Mouse (Mus musculus) bone marrow macrophage, adult 2 months (primary cell): ENCODE data around the gene Cltb. TPM values are rescaled to one million over a fixed set of nuclear protein-coding genes. Genes with fewer than 3 reads are reported as not detected.

ENCODE experiments used
- H3K27ac ChIP-seq: 2 replicates; pipeline ENCODE4 v1.5.1; 2012; ENCODE audit warnings: low read depth, low read length; ENCODE audit not compliant: insufficient read depth
- H3K4me1 ChIP-seq: 2 replicates; pipeline ENCODE4 v1.6.1; 2012; ENCODE audit warnings: low read length; ENCODE audit not compliant: control insufficient read depth, insufficient read depth
- H3K4me3 ChIP-seq: 2 replicates; pipeline ENCODE4 v1.5.1; 2012; ENCODE audit warnings: mild to moderate bottlenecking, low read length, moderate library complexity; ENCODE audit not compliant: insufficient read depth
- CTCF ChIP-seq: IDR thresholded peaks from 2 replicates; pipeline ENCODE4 v1.5.1; 2012; ENCODE audit warnings: low read depth, mild to moderate bottlenecking, low read length, moderate library complexity
- POLR2A ChIP-seq: IDR thresholded peaks from 2 replicates; pipeline ENCODE4 v1.6.1; 2012; ENCODE audit warnings: mild to moderate bottlenecking, low read depth, low read length, borderline replicate concordance
- polyA plus RNA-seq: library from polyadenylated mRNA; stranded (reverse); fragments of >200 nt; gene quantifications from 2 replicates; pipeline ENCODE4 v1.2.4, GENCODE M21; 2012; ENCODE audit not compliant: missing spikeins, insufficient read depth, insufficient read length

The Cltb gene
- polyA plus RNA-seq, 1 experiment, result 35.5 TPM

DNA sequence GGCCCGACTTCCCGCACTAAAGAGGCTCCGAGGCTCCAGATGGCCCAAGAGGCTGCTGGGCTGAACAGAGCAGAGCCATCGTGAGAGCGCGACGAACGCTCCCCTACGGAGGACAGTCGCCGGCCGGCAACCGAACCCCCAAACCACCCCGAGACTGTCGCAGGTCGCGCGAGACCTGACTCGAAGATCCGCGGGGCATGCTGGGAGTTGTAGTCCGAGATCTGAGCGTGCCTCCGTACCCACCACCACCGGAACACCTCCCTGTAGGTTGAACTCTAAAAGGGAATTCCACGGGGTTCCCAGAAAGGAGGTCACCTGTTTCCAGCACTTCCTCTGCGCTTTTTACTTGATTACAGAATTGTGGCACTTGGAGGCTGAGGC is 46.0 kb downstream of the Cltb start, which contains the start of gene 4833439L19Rik:
Gene 4833439L19Rik (minus strand): TSS at position 235 of the 381 bp plus-strand sequence.
- Histone ChIP-seq H3K27ac (no peak within 1 kb of the TSS), H3K4me3 (peak within 1 kb of the TSS; percentile 78), H3K4me1 (peaks cover 10% of the 10 kb centered on the region; the same call in 1 of the 2 replicates)
- no peak for TF ChIP-seq CTCF
- TF ChIP-seq POLR2A, result no peak

DNA sequence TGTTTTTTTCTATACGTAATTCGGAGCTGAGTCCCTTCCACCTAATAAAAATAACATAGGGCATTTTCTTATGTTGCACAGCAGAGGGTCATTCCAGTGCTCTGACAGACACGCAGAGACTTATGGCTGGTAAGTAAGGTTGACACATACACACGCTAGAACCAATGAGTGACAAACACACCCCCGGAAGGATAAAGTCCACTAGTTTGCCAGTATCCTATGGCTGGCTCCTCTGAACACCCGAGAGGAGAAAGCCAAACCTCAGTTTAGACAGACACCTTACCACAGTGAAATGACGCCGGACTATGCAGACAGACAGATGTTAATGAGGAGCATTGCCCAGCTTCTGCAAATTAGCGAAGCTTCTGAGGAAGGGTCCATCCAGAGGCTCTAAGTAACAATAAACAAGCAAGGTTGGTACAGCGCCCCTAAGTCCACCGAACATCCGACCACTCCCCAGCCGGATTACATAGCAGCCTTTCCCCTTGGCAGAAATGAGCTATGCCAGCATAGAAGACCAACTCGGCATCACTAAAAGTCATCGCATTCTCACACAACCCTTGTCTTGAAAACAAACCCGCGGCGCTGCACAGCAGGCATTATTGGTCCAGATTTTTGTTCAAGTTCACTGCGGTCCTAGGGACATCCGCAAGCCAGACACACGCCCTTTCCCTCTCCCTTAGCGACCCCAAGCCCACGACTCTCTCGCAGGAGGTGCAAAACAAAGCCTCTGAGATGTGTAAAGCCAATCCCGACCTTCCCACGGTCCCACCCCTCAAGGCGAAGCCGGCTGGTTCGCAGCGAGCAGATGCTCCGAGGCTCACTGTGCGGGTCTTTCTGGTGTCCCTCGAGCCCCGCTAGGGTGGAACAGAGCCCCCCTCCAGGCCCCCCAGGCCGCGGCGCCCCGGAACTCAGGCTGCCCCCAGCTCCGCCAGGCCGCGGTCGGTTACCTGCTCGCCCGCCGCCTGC is 46.6 kb downstream of the Cltb start:
- H3K4me3 ChIP-seq, result peak overlapping the region; percentile 78
- TF ChIP-seq CTCF, result no peak
- no peak for TF ChIP-seq POLR2A
- no peak overlapping the region for H3K27ac ChIP-seq
- H3K4me1 ChIP-seq, result peaks cover 9% of the 10 kb centered on the region; the same call in 1 of the 2 replicates

- TF ChIP-seq POLR2A (no peak), CTCF (no peak)
- Histone ChIP-seq H3K4me3 (no peak overlapping the region), H3K4me1 (peaks cover 5% of the 10 kb centered on the region; the same call in 1 of the 2 replicates), H3K27ac (no peak overlapping the region)
Measured at GRCm38 (mm10) chr13:54562562-54562961, 48.6 kb downstream of the Cltb start.

DNA sequence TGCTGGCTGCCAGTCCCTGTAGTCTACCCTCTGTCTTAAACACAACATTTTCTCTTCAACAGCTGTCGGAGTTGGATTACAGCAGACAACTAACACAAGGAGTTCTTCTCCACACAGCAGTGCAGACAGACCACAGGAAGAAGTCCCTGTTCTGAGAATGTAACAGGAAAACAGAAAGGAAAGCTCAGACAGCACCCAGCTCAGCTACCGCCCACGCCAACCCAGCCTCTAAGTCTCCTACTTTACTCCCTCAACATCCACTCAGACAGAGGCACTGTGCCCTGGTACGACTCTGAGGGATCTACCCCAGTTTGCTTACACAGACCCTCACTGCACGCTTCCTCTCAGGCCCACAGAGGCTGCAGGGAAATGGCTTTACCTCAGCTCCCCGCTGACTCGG is 50.5 kb downstream of the Cltb start:
- H3K4me1 ChIP-seq, result peaks cover 3% of the 10 kb centered on the region; the same call in 1 of the 2 replicates
- TF ChIP-seq POLR2A (no peak), CTCF (no peak)
- no peak overlapping the region for H3K4me3 ChIP-seq
- no peak overlapping the region for H3K27ac ChIP-seq

DNA sequence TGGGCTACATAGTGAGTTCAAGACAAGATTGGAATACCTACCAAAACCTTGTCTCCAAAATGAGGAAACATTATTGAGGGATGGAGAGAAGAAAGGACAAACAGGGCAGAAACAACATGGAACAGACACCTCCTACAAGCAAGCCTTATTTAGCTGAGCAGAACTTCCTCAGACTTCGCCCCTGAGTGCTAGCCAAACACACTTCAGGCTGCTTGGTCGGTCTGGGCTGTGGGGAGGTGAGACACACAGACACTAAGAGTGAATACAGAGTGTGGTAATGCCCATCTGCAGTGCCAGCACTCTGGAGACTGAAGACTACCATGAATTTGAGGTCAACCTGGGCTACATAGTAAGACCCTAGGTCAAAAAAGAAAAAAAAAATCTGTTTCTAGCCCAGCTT is 51.5 kb downstream of the Cltb start:
- TF ChIP-seq CTCF, result no peak
- TF ChIP-seq POLR2A, result no peak
- H3K4me1 ChIP-seq, result peaks cover 3% of the 10 kb centered on the region; the same call in 1 of the 2 replicates
- no peak overlapping the region for H3K27ac ChIP-seq
- H3K4me3 ChIP-seq, result no peak overlapping the region

- TF ChIP-seq POLR2A (no peak), CTCF (no peak)
- H3K4me1 ChIP-seq, result no peaks in the 10 kb centered on the region
- H3K4me3 ChIP-seq, result no peak overlapping the region
- no peak overlapping the region for H3K27ac ChIP-seq
Measured at GRCm38 (mm10) chr13:54557652-54558051, 53.5 kb downstream of the Cltb start.

DNA sequence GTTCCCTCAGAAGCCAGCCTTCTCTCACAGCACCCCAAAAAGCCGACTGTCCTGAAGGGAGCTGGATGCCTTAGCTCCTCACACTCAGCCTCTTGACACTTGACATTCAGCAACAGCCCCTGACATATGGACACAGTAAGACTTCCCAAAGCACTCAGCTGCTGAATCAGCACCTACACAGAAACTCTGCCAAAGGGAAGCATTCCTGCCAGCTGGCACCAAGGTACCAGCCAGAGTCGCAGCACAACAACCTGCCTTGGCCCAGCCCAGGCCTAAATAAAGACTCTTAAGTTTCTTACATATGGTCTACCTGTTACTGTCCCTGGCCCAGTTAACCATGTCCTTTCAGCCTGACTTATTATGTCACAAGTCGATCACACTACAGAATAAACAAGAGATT is 54.3 kb downstream of the Cltb start:
- no peak for TF ChIP-seq POLR2A
- no peak for TF ChIP-seq CTCF

DNA sequence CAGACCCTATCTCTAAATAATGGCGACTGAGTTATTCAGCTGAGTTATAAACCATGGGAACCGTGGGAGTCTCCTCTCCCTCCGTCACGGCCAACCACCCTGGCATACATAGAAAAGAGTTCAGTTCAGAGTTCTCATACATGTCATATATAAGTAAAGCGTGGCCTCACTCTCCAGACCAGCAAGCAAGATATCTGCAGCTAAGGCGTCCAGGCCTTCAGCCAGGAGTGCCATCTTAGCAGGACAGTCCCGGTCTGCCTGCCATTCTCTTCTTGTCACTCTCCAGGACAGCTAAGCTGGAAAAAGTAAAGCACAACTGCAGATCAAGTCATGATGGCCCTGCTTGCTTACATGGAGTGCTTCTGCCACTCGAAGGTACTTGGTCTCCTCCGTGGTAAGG is 55.0 kb downstream of the Cltb start:
- TF ChIP-seq POLR2A (no peak), CTCF (no peak)
- Histone ChIP-seq H3K4me1 (no peaks in the 10 kb centered on the region), H3K27ac (no peak overlapping the region), H3K4me3 (no peak overlapping the region)

More for the DNA sequence above, 54.3 kb downstream of the Cltb start:
- Histone ChIP-seq H3K27ac (no peak overlapping the region), H3K4me1 (no peaks in the 10 kb centered on the region), H3K4me3 (no peak overlapping the region)

GRCm38 (mm10) chr13:54548036-54548435 is 63.1 kb downstream of the Cltb start:
- no peak overlapping the region for H3K4me3 ChIP-seq
- H3K27ac ChIP-seq, result no peak overlapping the region
- H3K4me1 ChIP-seq, result no peaks in the 10 kb centered on the region
- no peak for TF ChIP-seq POLR2A
- no peak for TF ChIP-seq CTCF

Other genes with a start within 250 kb of the Cltb start
- gene Cplx2, start 240.0 kb downstream of the Cltb start, polyA plus RNA-seq, result 0.16 TPM in 1 of 2 replicates, not detected in the other
- gene Thoc3, start 142.5 kb downstream of the Cltb start, polyA plus RNA-seq, result 18.2 and 19.6 TPM in 2 replicates
- gene Simc1, start 107.6 kb downstream of the Cltb start, polyA plus RNA-seq, result 3.6 and 4.3 TPM in 2 replicates
- 48.5 and 49.2 TPM in 2 replicates for gene 4833439L19Rik, start 45.9 kb downstream of the Cltb start, polyA plus RNA-seq
- gene Arl10, start 36.3 kb downstream of the Cltb start, polyA plus RNA-seq, result 44.0 and 45.7 TPM in 2 replicates
- 18.0 and 19.3 TPM in 2 replicates for gene Nop16, start 21.3 kb downstream of the Cltb start, polyA plus RNA-seq
- 149 and 158 TPM in 2 replicates for gene Higd2a, start 21.1 kb downstream of the Cltb start, polyA plus RNA-seq
- gene Faf2, start 10.4 kb upstream of the Cltb start, polyA plus RNA-seq, result 40.8 and 49.9 TPM in 2 replicates
- gene Rnf44, start 82.6 kb upstream of the Cltb start, polyA plus RNA-seq, result 87.3 and 96.2 TPM in 2 replicates
- not detected in 2 replicates for gene Cdhr2, start 90.1 kb upstream of the Cltb start, polyA plus RNA-seq
- gene Gprin1, start 138.5 kb upstream of the Cltb start, polyA plus RNA-seq, result not detected in 2 replicates
- gene Sncb, start 155.3 kb upstream of the Cltb start, polyA plus RNA-seq, result not detected in 2 replicates
- not detected in 2 replicates for gene Eif4e1b, start 172.7 kb upstream of the Cltb start, polyA plus RNA-seq
- 52.0 and 67.7 TPM in 2 replicates for gene Tspan17, start 178.0 kb upstream of the Cltb start, polyA plus RNA-seq